Mouse (Mus musculus) hindbrain, postnatal 0 days (tissue): Measurements from ENCODE around the gene Slc9a9. TPM values are rescaled to one million over a fixed set of nuclear protein-coding genes. Genes with fewer than 3 reads are reported as not detected.

Experiments
- ATAC-seq: fragments of 200-750 bp; cut with Nextera tagmentation; 2 replicates; pipeline ENCODE4 v1.8.0; 2017; ENCODE audit warnings: mild to moderate bottlenecking, moderate TSS enrichment, moderate library complexity
- DNase-seq: peaks from one replicate; pipeline ENCODE4 v3.0.0-alpha.2; 2015; ENCODE audit warnings: low spot score
- H3K27ac ChIP-seq: fragments of 300-500 bp; sonication (generic); 2 replicates; pipeline ENCODE4 v1.5.1; 2014; ENCODE audit warnings: mild to moderate bottlenecking
- H3K27me3 ChIP-seq: fragments of 300-500 bp; sonication (generic); 2 replicates; pipeline ENCODE4 v1.6.1; 2014; ENCODE audit warnings: low read length, mixed read lengths; ENCODE audit not compliant: insufficient read depth
- H3K36me3 ChIP-seq: fragments of 300-500 bp; sonication (generic); 2 replicates; pipeline ENCODE4 v1.6.1; 2014; ENCODE audit warnings: low read length, mixed read lengths; ENCODE audit not compliant: insufficient read depth
- H3K4me1 ChIP-seq: fragments of 300-500 bp; sonication (generic); 2 replicates; pipeline ENCODE4 v1.6.1; 2014; ENCODE audit warnings: antibody characterized with exemption, low read length, mixed read lengths; ENCODE audit not compliant: insufficient read depth
- H3K4me2 ChIP-seq: fragments of 300-500 bp; sonication (generic); 2 replicates; pipeline ENCODE4 v1.6.1; 2014; ENCODE audit warnings: low read depth, mild to moderate bottlenecking, low read length, moderate library complexity, mixed read lengths
- H3K4me3 ChIP-seq: fragments of 300-500 bp; sonication (generic); 2 replicates; pipeline ENCODE4 v1.5.1; 2014; ENCODE audit warnings: low read length
- H3K9ac ChIP-seq: fragments of 300-500 bp; sonication (generic); replicated peaks from 2 replicates; pipeline ENCODE4 v1.6.1; 2014; ENCODE audit warnings: mild to moderate bottlenecking, low read length, moderate library complexity, mixed read lengths
- H3K9me3 ChIP-seq: fragments of 300-500 bp; sonication (generic); 2 replicates; pipeline ENCODE4 v1.6.1; 2016; ENCODE audit warnings: low read length, mixed read lengths
- CTCF ChIP-seq: IDR thresholded peaks from 2 replicates; pipeline ENCODE4 v1.5.1; 2016; ENCODE audit warnings: antibody characterized with exemption, control low read depth, low read depth
- WGBS: fragments of 180-500 bp; shearing (Covaris S2); extraction: QIAGEN DNeasy Blood & Tissue Kit; methylation state at CpG from one replicate; pipeline ENCODE4 v1.1.7; 2014; 5-methylcytosine and 5-hydroxymethylcytosine counted together
- polyA plus RNA-seq: library from polyadenylated mRNA; unstranded; fragments of >200 nt; fragmentation: Nextera tagmentation; extraction: Ambion mirVana; gene quantifications from 2 replicates; pipeline ENCODE4 v1.2.1, GENCODE M21; 2015
- total RNA-seq: library from RNA; depleted of rRNA; stranded (reverse); fragments of >200 nt; gene quantifications from 2 replicates; pipeline ENCODE4 v1.2.3, GENCODE M21; 2014

The Slc9a9 gene
- total and polyA plus RNA-seq, 2 experiments from 2014 or later, result 5.8 to 6.6 TPM

- no peak for TF ChIP-seq CTCF
- DNase-seq, result no peak
- Histone ChIP-seq H3K9me3 (no peaks in the 10 kb centered on the region), H3K27me3 (no peaks in the 10 kb centered on the region), H3K4me3 (no peak overlapping the region), H3K9ac (no peak overlapping the region), H3K4me2 (no peak overlapping the region), H3K36me3 (no peaks in the 10 kb centered on the region), H3K27ac (no peak overlapping the region), H3K4me1 (no peaks in the 10 kb centered on the region)
- 75% methylated on average over 8 of the region's 8 CpGs for WGBS
- ATAC-seq, result no peak
Observed at GRCm38 (mm10) chr9:94681095-94681487, 11.4 kb downstream of the Slc9a9 start.

- no peaks in the 10 kb centered on the region for H3K27me3 ChIP-seq
- no peak for TF ChIP-seq CTCF
- no peak overlapping the region for H3K27ac ChIP-seq
- no peaks in the 10 kb centered on the region for H3K36me3 ChIP-seq
- WGBS, result 79% methylated on average over 2 of the region's 2 CpGs
- H3K4me3 ChIP-seq, result no peak overlapping the region
- no peaks in the 10 kb centered on the region for H3K9me3 ChIP-seq
- H3K9ac ChIP-seq, result no peak overlapping the region
- ATAC-seq (no peak), DNase-seq (no peak)
- no peak overlapping the region for H3K4me2 ChIP-seq
- no peaks in the 10 kb centered on the region for H3K4me1 ChIP-seq
Observed at GRCm38 (mm10) chr9:94682260-94682659, 12.6 kb downstream of the Slc9a9 start.

- Histone ChIP-seq H3K4me3 (no peak overlapping the region), H3K9ac (no peak overlapping the region), H3K4me2 (no peak overlapping the region), H3K27ac (no peak overlapping the region), H3K36me3 (no peaks in the 10 kb centered on the region), H3K27me3 (no peaks in the 10 kb centered on the region), H3K9me3 (no peaks in the 10 kb centered on the region), H3K4me1 (no peaks in the 10 kb centered on the region)
- no peak for TF ChIP-seq CTCF
- 81% methylated on average over 1 of the region's 1 CpGs for WGBS
- ATAC-seq (no peak), DNase-seq (no peak)
Observed at GRCm38 (mm10) chr9:94685640-94686039, 15.9 kb downstream of the Slc9a9 start.

GRCm38 (mm10) chr9:94686380-94686779 is 16.7 kb downstream of the Slc9a9 start:
- DNase-seq, result peak; percentile 5
- Histone ChIP-seq H3K4me1 (no peaks in the 10 kb centered on the region), H3K36me3 (no peaks in the 10 kb centered on the region), H3K27ac (no peak overlapping the region), H3K4me3 (no peak overlapping the region), H3K9me3 (no peaks in the 10 kb centered on the region), H3K27me3 (no peaks in the 10 kb centered on the region), H3K4me2 (no peak overlapping the region), H3K9ac (no peak overlapping the region)
- no peak for ATAC-seq
- 65% methylated on average over 2 of the region's 2 CpGs for WGBS
- no peak for TF ChIP-seq CTCF

- no peak for ATAC-seq
- H3K27me3 ChIP-seq, result no peaks in the 10 kb centered on the region
- no peak overlapping the region for H3K4me3 ChIP-seq
- no peaks in the 10 kb centered on the region for H3K9me3 ChIP-seq
- DNase-seq, result no peak
- no peak overlapping the region for H3K27ac ChIP-seq
- H3K4me1 ChIP-seq, result no peaks in the 10 kb centered on the region
- no peak for TF ChIP-seq CTCF
- 94% methylated on average over 1 of the region's 1 CpGs for WGBS
- no peak overlapping the region for H3K4me2 ChIP-seq
- no peaks in the 10 kb centered on the region for H3K36me3 ChIP-seq
- no peak overlapping the region for H3K9ac ChIP-seq
Observed at GRCm38 (mm10) chr9:94687203-94687859, 17.6 kb downstream of the Slc9a9 start.

DNA sequence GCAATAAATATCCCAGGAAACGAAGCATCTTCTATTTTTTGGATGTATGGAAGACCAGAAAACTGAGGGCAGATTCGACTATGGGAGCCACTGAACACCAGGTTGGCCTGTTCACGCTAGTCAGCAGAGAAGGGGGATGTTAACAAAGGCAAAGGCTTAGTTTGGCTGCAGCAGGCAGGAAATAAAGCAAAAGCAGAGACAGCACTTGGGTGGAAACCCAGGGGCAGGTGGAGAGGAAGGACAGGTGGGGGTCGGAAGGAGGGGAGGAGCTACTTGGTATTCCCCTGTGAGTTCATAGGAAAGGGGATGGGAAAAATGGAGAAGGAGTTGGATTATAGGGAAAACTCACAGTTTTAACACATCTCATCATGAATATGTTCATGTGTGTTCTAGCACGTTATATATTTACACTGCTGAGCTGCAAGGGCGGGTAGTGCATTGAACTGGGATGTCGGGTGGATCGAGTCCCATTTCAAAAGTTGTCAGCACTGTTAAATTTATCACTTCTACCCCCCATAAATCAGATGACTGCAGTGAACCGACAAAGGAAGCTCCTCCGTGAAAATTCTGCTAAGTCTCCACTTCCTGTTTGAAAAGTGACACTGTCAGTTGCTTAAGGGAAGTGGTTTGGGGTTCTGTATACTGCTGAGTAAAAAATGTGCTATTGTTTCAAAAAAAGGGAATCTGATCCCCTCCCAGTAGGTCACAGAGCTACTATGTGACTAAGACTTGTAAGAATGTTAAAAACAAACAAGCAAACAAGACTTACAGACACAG is 21.8 kb downstream of the Slc9a9 start:
- WGBS, result 65% methylated on average over 10 of the region's 10 CpGs
- DNase-seq (no peak), ATAC-seq (no peak)
- Histone ChIP-seq H3K4me3 (no peak overlapping the region), H3K4me1 (no peaks in the 10 kb centered on the region), H3K9ac (no peak overlapping the region), H3K27me3 (no peaks in the 10 kb centered on the region), H3K27ac (0 out of 2 replicates have a peak overlapping the region, but pooled peaks have one; percentile 8), H3K4me2 (no peak overlapping the region), H3K9me3 (no peaks in the 10 kb centered on the region), H3K36me3 (no peaks in the 10 kb centered on the region)
- no peak for TF ChIP-seq CTCF

GRCm38 (mm10) chr9:94692122-94692521 is 22.4 kb downstream of the Slc9a9 start:
- Histone ChIP-seq H3K4me2 (no peak overlapping the region), H3K9ac (0 out of 2 replicates have a peak overlapping the region, but pooled peaks have one; percentile 21), H3K27me3 (no peaks in the 10 kb centered on the region), H3K36me3 (no peaks in the 10 kb centered on the region), H3K4me1 (no peaks in the 10 kb centered on the region), H3K9me3 (no peaks in the 10 kb centered on the region), H3K4me3 (no peak overlapping the region), H3K27ac (peak overlapping the region; percentile 8; the same call in 1 of the 2 replicates)
- ATAC-seq (no peak), DNase-seq (no peak)
- no peak for TF ChIP-seq CTCF
- 34% methylated on average over 7 of the region's 7 CpGs for WGBS
